Mouse (Mus musculus): ENCODE measurements around the gene Olfr224.
"Not testable (repeated sequence)": the region's sequence is repeated elsewhere in the genome, so short reads cannot be mapped to it uniquely, and the experiment has no call there.

The Olfr224 gene

DNA sequence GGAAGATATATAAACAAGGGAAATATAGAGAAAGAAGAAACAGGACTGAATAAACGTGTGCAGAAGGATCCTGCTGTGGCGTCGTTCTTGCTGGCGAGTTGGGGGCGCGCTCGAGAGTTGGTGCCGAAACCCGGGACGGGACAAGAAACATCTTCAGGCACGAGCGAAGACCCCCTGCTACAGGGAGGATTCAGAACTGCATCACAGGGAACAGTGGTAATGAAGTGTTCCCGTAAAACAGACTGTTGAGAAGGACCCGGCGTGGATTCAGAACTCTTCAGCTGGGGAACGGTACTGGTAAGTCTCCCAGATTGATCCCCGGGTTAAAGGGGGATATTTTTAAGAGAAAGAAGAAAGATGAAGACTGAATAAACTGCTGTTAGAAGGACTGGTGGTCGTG lies 51.4 kb downstream of the Olfr224 start:
- in situ Hi-C loops (cut with MboI) = not testable (repeated sequence)

Measured in mature B cell (primary cell).